Mouse (Mus musculus) kidney, postnatal 36 days (tissue): ENCODE measurements around the gene Fbn1.

Experiments used
- DNase-seq, 2 experiments: peaks; one replicate each; pipeline ENCODE4 v3.0.0; 2021 to 2022; ENCODE audit warnings: mixed read lengths in 2 of 2

Gene Fbn1

GRCm38 (mm10) chr2:125452369-125453097 is 55.3 kb downstream of the Fbn1 start:
- no peak for DNase-seq

GRCm38 (mm10) chr2:125449361-125449760 is 58.4 kb downstream of the Fbn1 start:
- no peak for DNase-seq

- DNase-seq: peak in 1 of 2 experiments; percentile 28
Observed at GRCm38 (mm10) chr2:125448881-125449280, 58.9 kb downstream of the Fbn1 start.

- no peak for DNase-seq
Observed at GRCm38 (mm10) chr2:125447274-125447898, 60.4 kb downstream of the Fbn1 start.

GRCm38 (mm10) chr2:125438381-125438780 is 69.4 kb downstream of the Fbn1 start:
- no peak for DNase-seq

GRCm38 (mm10) chr2:125436240-125436639 is 71.6 kb downstream of the Fbn1 start:
- no peak for DNase-seq

GRCm38 (mm10) chr2:125433524-125433923 is 74.3 kb downstream of the Fbn1 start:
- no peak for DNase-seq

GRCm38 (mm10) chr2:125431491-125431890 is 76.3 kb downstream of the Fbn1 start:
- DNase-seq: no peak

- DNase-seq: peak; percentile 39 to 45
Observed at GRCm38 (mm10) chr2:125428811-125429438, 78.9 kb downstream of the Fbn1 start.

GRCm38 (mm10) chr2:125420604-125421003 is 87.2 kb downstream of the Fbn1 start:
- no peak for DNase-seq

GRCm38 (mm10) chr2:125419681-125420080 is 88.1 kb downstream of the Fbn1 start:
- no peak for DNase-seq

- no peak for DNase-seq
Observed at GRCm38 (mm10) chr2:125418546-125418945, 89.2 kb downstream of the Fbn1 start.

GRCm38 (mm10) chr2:125416541-125417245 is 91.1 kb downstream of the Fbn1 start:
- peak; percentile 32 to 48 for DNase-seq

GRCm38 (mm10) chr2:125412351-125412750 is 95.4 kb downstream of the Fbn1 start:
- no peak for DNase-seq

GRCm38 (mm10) chr2:125411777-125412176 is 96.0 kb downstream of the Fbn1 start:
- no peak for DNase-seq

- DNase-seq: no peak
Observed at GRCm38 (mm10) chr2:125404509-125405105, 103.2 kb downstream of the Fbn1 start.

GRCm38 (mm10) chr2:125402276-125402675 is 105.5 kb downstream of the Fbn1 start:
- DNase-seq: no peak

- DNase-seq: no peak
Observed at GRCm38 (mm10) chr2:125400121-125400520, 107.7 kb downstream of the Fbn1 start.

- no peak for DNase-seq
Observed at GRCm38 (mm10) chr2:125397796-125398195, 110.0 kb downstream of the Fbn1 start.

- DNase-seq: no peak
Observed at GRCm38 (mm10) chr2:125394428-125395101, 113.2 kb downstream of the Fbn1 start.

GRCm38 (mm10) chr2:125391582-125391981 is 116.2 kb downstream of the Fbn1 start:
- DNase-seq: peak; percentile 13 to 25

- no peak for DNase-seq
Observed at GRCm38 (mm10) chr2:125389796-125390195, 118.0 kb downstream of the Fbn1 start.
